Mouse (Mus musculus) heart, adult 2 months (tissue): ENCODE data around the gene Lrrc32.
A peak's percentile ranks its signal among the peaks of the same experiment; 100 is the strongest.

ENCODE experiments used
- CTCF ChIP-seq: fragments of 200-600 bp; IDR thresholded peaks from 2 replicates; pipeline ENCODE4 v1.8.1; 2022; ENCODE audit warnings: antibody characterized with exemption, mild to moderate bottlenecking, moderate library complexity
- POLR2A ChIP-seq: fragments of 200-500 bp; IDR thresholded peaks from 2 replicates; pipeline ENCODE4 v1.6.1; 2011; ENCODE audit warnings: mild to moderate bottlenecking, low read depth, low read length, control low read depth; ENCODE audit not compliant: insufficient read depth

GRCm38 (mm10) chr7:98504726-98505314 lies 15.7 kb downstream of the Lrrc32 start:
- TF ChIP-seq POLR2A (no peak), CTCF (peak; percentile 19; the same call in 1 of the 2 replicates)
